Mouse (Mus musculus) layer of hippocampus, postnatal 14 days (tissue): ENCODE results near the gene Olfr285. TPM values are rescaled to one million over a fixed set of nuclear protein-coding genes. Genes with fewer than 3 reads are reported as not detected.

Experiments
- DNase-seq, 2 experiments: peaks; one replicate each; pipeline ENCODE4 v3.0.0; 2021 to 2022; ENCODE audit warnings: low spot score in 2 of 2, mixed read lengths in 1 of 2
- long read RNA-seq, 2 experiments: library from polyadenylated mRNA; stranded (forward); transcript quantifications; one replicate each; pipeline ENCODE4 v2.0.0; 2021
- total RNA-seq, 2 experiments: library from RNA; stranded (reverse); gene quantifications; 2 replicates each; pipeline ENCODE4 v1.2.3; 2021

Olfr285 gene
- not detected for total RNA-seq
- long read RNA-seq, experiment 1, result 0 reads
- long read RNA-seq, experiment 2, result 0 reads

DNA sequence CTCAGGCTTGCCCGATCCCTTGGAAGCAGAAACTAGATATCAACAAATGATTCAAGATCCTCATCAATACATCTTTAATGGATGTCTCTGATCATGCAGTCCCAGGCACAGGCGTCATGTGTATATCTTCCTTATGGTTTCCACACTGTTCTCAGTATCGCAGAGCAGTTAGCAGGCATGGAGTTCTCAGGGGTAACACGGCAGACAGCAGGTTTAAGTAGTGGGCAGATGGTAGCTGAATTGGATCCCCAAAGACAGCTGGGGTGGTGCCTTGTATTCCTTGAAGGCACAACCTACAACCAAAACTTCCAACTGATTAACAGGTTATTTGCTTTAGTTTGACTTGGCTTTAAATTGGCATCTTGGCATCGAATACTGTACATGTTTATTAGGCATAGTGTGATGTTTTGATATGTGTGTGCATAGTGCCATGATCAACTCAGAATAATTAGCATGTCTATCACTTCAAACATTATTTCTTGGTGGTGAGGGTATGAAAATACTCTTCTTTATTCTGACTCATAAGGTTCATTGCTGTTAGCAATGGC, at the start of gene Olfr285:
Gene Olfr285 (minus strand): TSS at position 177 of the 548 bp plus-strand sequence.
- DNase-seq, result no peak

DNA sequence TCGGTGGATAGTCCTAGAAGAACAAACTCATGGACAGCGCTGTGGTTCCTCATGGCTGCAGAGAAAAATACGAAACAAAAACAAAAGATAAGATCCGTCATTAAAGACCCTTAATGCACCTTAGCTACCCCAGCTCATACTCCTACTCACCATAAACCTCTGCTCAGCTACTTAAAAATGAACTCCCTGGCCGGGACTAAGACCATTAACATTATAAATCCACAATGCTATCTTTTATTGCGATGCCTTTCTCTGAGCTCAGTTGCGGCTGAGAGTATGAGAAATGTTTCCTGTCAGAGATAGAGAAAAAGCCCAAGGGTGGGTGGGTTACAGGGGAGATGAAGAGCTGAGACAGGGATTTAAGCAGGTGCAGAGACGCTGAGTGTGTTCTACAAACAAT, 23.7 kb upstream of the Olfr285 start, which contains the start of gene Olfr284:
Gene Olfr284 (minus strand): TSS at position 101 of the 400 bp plus-strand sequence.
- no peak for DNase-seq

- DNase-seq, result no peak
Observed at GRCm38 (mm10) chr15:98315703-98316102, 1.4 kb downstream of the Olfr285 start.

GRCm38 (mm10) chr15:98295628-98296551, 21.3 kb downstream of the Olfr285 start, which contains the start of gene Zfp641:
Gene Zfp641, minus strand, starts transcription at chr15:98296161.
- peak; percentile 40 to 43 for DNase-seq

DNA sequence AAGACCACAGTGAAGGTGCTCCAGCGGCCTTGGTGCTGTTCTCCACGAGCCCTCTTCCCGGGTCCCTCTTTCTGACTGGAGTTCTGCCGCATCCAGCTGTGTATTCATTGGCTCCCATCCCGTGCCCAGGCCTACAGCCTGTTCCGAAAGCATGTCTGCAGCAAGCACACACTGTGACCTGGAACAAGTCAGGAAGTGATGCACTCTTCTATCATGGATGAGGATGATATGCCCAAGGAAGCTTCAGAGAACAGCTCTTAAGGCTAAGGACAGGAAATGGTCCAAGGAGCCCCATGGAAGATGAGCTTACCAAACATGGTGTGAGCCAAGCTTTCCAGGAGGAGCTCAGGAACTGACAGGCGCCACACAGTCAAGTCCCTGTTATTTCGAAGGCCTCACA, 23.5 kb downstream of the Olfr285 start:
- DNase-seq, result no peak

- no peak for DNase-seq
Observed at GRCm38 (mm10) chr15:98288566-98288965, 28.6 kb downstream of the Olfr285 start.

DNA sequence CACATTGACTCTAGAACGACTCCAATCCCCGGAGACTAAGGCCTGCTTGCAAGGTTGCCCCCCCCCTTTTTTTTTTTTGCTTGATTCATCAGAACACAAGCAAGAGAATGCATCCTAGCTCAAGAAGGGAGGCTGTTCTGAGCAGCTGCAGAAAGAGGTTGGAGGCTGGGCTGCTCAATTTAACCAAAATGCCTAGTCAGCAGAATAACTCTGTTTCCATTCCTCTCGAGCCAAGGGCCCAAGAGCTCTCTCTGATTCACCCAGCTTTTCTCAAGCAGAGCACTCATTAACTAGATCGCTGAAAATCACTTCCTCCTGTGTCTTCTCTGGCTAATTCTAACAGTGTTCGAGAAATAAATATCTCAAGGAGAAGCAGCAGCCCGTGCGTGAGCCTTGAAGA, 30.7 kb downstream of the Olfr285 start:
- no peak for DNase-seq

Other genes with a start within 250 kb of the Olfr285 start
- 100 to 1,000 TPM; 309 to 311 TPM for gene Pfkm, start 224.8 kb downstream of the Olfr285 start, total RNA-seq
- 10 to 100 TPM; 13.5 to 13.7 TPM for gene Senp1, start 223.6 kb downstream of the Olfr285 start, total RNA-seq
- 10 to 100 TPM; 45.0 to 45.6 TPM for gene Asb8, start 151.7 kb downstream of the Olfr285 start, total RNA-seq
- gene Ccdc184, start 150.2 kb downstream of the Olfr285 start, total RNA-seq, result 10 to 100 TPM; 18.2 to 18.7 TPM
- gene Olfr288, start 121.8 kb downstream of the Olfr285 start, total RNA-seq, result not detected
- gene Gm44579, start 96.4 kb downstream of the Olfr285 start, total RNA-seq, result under 1 TPM in 1 of 2 experiments, not detected in 1; 0.16 TPM
- 1 to 10 TPM; 1.9 to 2.3 TPM for gene Olfr287, start 96.3 kb downstream of the Olfr285 start, total RNA-seq
- gene Olfr286, start 82.9 kb downstream of the Olfr285 start, total RNA-seq, result not detected
- gene H1fnt, start 60.1 kb downstream of the Olfr285 start, total RNA-seq, result not detected
- gene Zfp641, start 21.2 kb downstream of the Olfr285 start, total RNA-seq, result 1 to 10 TPM; 5.7 to 6.7 TPM
- not detected for gene Olfr284, start 23.6 kb upstream of the Olfr285 start, total RNA-seq
- gene Olfr283, start 63.6 kb upstream of the Olfr285 start, total RNA-seq, result not detected
- gene Olfr282, start 113.9 kb upstream of the Olfr285 start, total RNA-seq, result not detected
- not detected for gene Olfr281, start 135.2 kb upstream of the Olfr285 start, total RNA-seq
- gene OR5BS1P, start 152.5 kb upstream of the Olfr285 start, total RNA-seq, result not detected
- not detected for gene Lalba, start 165.4 kb upstream of the Olfr285 start, total RNA-seq
- gene Olfr279, start 175.0 kb upstream of the Olfr285 start, total RNA-seq, result under 1 TPM; 0.21 to 0.37 TPM
- 10 to 100 TPM; 65.5 to 65.8 TPM for gene Kansl2, start 216.9 kb upstream of the Olfr285 start, total RNA-seq